ENCODE assay signal across 21 mouse cellular contexts in the genomic region with DNA sequence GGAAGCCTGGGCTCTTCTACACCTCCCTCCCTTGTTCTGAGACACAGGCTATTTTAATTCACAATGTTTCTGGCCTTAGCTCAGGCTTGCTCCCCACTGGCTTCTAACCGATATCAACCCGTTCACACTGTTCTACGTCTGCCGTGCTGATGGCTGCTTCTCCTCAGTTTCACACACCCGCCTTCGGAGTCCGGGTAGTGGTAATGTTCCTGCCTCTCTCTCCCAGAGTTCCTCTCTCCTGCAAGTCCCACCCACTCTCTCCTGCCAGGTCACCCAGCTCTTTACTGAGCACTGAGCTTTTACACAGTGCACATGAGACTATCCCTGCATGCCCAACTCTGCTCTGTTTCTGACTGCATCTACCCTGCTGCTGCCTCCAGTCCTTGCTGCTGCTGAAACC. TPM values are rescaled to one million over a fixed set of nuclear protein-coding genes. Genes with fewer than 3 reads are reported as not detected.
A peak's percentile ranks its signal among the peaks of the same experiment; 100 is the strongest.
DNase-seq lines count a peak whose midpoint lies in the region; ATAC-seq and TF ChIP-seq lines count a peak whose summit lies in the region.
"Had no signal": no experiment of that assay in that cellular context is flagged by ENCODE, and none has a peak within 500 bp of the region (broad histone marks: within the 10 kb centered on the region; RNA-seq: fewer than 3 reads in every experiment).

No protein-coding gene starts in this region.

- H3K4me3 ChIP-seq in ES-Bruce4 (ENCODE audit: low read depth, low read length) (peak overlapping the region; percentile 74), ES-E14 (ENCODE audit: insufficient read depth in 1 of 2, low read depth in 1 of 2, low read length in 2 of 2, poor library complexity in 1 of 2, severe bottlenecking in 1 of 2) (peak overlapping the region; percentile 53 to 70)
- no peak overlapping the region for H3K4me3 ChIP-seq in midbrain, embryonic 14.5 days (replicated peaks; ENCODE audit: low read depth, low read length)
- H3K4me3 ChIP-seq: embryonic facial prominence, embryonic 13.5 days; forebrain, embryonic 12.5 days; heart, adult 2 months; heart, embryonic 12.5 days; hindbrain, embryonic 10.5 days; hindbrain, embryonic 15.5 days had no signal

- H3K4me2 ChIP-seq in midbrain, embryonic 14.5 days (ENCODE audit: low read length), result no peak overlapping the region
- H3K4me2 ChIP-seq: embryonic facial prominence, embryonic 13.5 days; forebrain, embryonic 12.5 days; heart, embryonic 12.5 days; hindbrain, embryonic 15.5 days had no signal

- H3K4me1 ChIP-seq in ES-Bruce4 (ENCODE audit: control insufficient read depth, insufficient read depth, low read length), result no peaks in the 10 kb centered on the region
- peaks cover 0 to 2% of the 10 kb centered on the region in 2 experiments; a peak in 3 of 4 replicates for H3K4me1 ChIP-seq in ES-E14 (ENCODE audit: control insufficient read depth in 2 of 2, insufficient read depth in 2 of 2, low read length in 2 of 2, poor library complexity in 1 of 2)
- H3K4me1 ChIP-seq in midbrain, embryonic 14.5 days (ENCODE audit: control insufficient read depth, insufficient read depth, low read length), result no peaks in the 10 kb centered on the region
- H3K4me1 ChIP-seq: embryonic facial prominence, embryonic 13.5 days; forebrain, embryonic 12.5 days; heart, embryonic 12.5 days; hindbrain, embryonic 10.5 days; hindbrain, embryonic 15.5 days had no signal

- H3K36me3 ChIP-seq in ES-Bruce4 (ENCODE audit: control insufficient read depth, insufficient read depth, low read length, poor library complexity, severe bottlenecking) (peaks cover 28% of the 10 kb centered on the region), ES-E14 (ENCODE audit: control insufficient read depth, insufficient read depth, low read length, poor library complexity, severe bottlenecking) (peaks cover 54% of the 10 kb centered on the region)
- peaks cover 93% of the 10 kb centered on the region for H3K36me3 ChIP-seq in midbrain, embryonic 14.5 days (ENCODE audit: control insufficient read depth, insufficient read depth, low read length)

- TF ChIP-seq POLR2A in ES-Bruce4 (IDR thresholded peaks at IDR 0.05; ENCODE audit: insufficient read depth, low read length), result peak; percentile 5

- no peak for TF ChIP-seq EP300 in ES-Bruce4 (IDR thresholded peaks at IDR 0.05; ENCODE audit: insufficient read depth, low read depth, low read length)

- in situ Hi-C loops in ES-E14 (cut with MboI; ENCODE audit: low sequenced_read_pairs in 2 of 2, unreplicated experiment in 2 of 2), result no loop called here

- TF ChIP-seq CTCF in ES-Bruce4 (IDR thresholded peaks at IDR 0.05; ENCODE audit: low read depth, low read length), result no peak

- H3K27me3 ChIP-seq in ES-Bruce4 (ENCODE audit: control insufficient read depth, insufficient read depth, low read length, poor library complexity, severe bottlenecking), result no peaks in the 10 kb centered on the region
- H3K27me3 ChIP-seq in midbrain, embryonic 14.5 days (ENCODE audit: control insufficient read depth, insufficient read depth, low read length), result no peaks in the 10 kb centered on the region
- H3K27me3 ChIP-seq: embryonic facial prominence, embryonic 13.5 days; forebrain, embryonic 12.5 days; heart, embryonic 12.5 days; hindbrain, embryonic 15.5 days had no signal

- peak; percentile 19 to 36 for DNase-seq in left cerebral cortex, adult 18-20 months (ENCODE audit: low spot score in 2 of 2)
- DNase-seq in left cerebral cortex, adult 8-10 months (ENCODE audit: low spot score in 2 of 2), result no peak
- DNase-seq in ES-E14 (ENCODE audit: low read depth, low spot score), result no peak
- peak; percentile 35 for DNase-seq in telencephalon, adult 2 months (ENCODE audit: low read depth, low spot score)
- no peak for DNase-seq in layer of hippocampus, adult 8-10 months (ENCODE audit: low spot score in 2 of 2)
- no peak for DNase-seq in midbrain, embryonic 14.5 days
- DNase-seq: adrenal gland, postnatal 10 days; cerebellum, adult 11-12 months; cerebellum, adult 9-10 months; cerebellum, postnatal 36 days; gastrocnemius, postnatal 10 days; heart, adult 2 months had no signal

- no peak overlapping the region; the same call in 1 of the 2 replicates for H3K27ac ChIP-seq in ES-Bruce4 (ENCODE audit: insufficient read depth, low read length)
- peak overlapping the region; percentile 36; the same call in 1 of the 2 replicates for H3K27ac ChIP-seq in ES-E14 (ENCODE audit: insufficient read depth, low read depth, low read length, poor library complexity, severe bottlenecking)
- no peak overlapping the region for H3K27ac ChIP-seq in midbrain, embryonic 14.5 days (replicated peaks; ENCODE audit: low read depth, low read length)
- H3K27ac ChIP-seq: embryonic facial prominence, embryonic 13.5 days; forebrain, embryonic 12.5 days; heart, adult 2 months; hindbrain, embryonic 10.5 days; hindbrain, embryonic 15.5 days had no signal

- H3K9ac ChIP-seq in ES-Bruce4 (ENCODE audit: low read depth, poor library complexity, severe bottlenecking), result peak overlapping the region; percentile 52
- H3K9ac ChIP-seq in ES-E14 (ENCODE audit: insufficient read depth, low read depth, low read length, poor library complexity, severe bottlenecking), result peak overlapping the region; percentile 76
- H3K9ac ChIP-seq in midbrain, embryonic 14.5 days (replicated peaks; ENCODE audit: low read length), result no peak overlapping the region
- H3K9ac ChIP-seq: embryonic facial prominence, embryonic 13.5 days; forebrain, embryonic 12.5 days; heart, embryonic 12.5 days; hindbrain, embryonic 15.5 days had no signal

- WGBS in midbrain, embryonic 14.5 days, result 95% methylated on average over 7 of the region's 7 CpGs

- ATAC-seq in midbrain, embryonic 14.5 days (ENCODE audit: low FRiP score, low TSS enrichment), result no peak
- ATAC-seq: forebrain, embryonic 16.5 days; inflammation-experienced regulatory T-cells, adult 6 months; intestine, postnatal 0 days had no signal

- H3K9me3 ChIP-seq in ES-Bruce4 (replicated peaks; ENCODE audit: control insufficient read depth, insufficient read depth, low read length, poor library complexity, severe bottlenecking) (no peaks in the 10 kb centered on the region), ES-E14 (ENCODE audit: control insufficient read depth, insufficient read depth, low read depth, low read length) (no peaks in the 10 kb centered on the region)
- no peaks in the 10 kb centered on the region for H3K9me3 ChIP-seq in midbrain, embryonic 14.5 days (ENCODE audit: control insufficient read depth, low read length)
- H3K9me3 ChIP-seq: embryonic facial prominence, embryonic 13.5 days; forebrain, embryonic 12.5 days; heart, embryonic 12.5 days; hindbrain, embryonic 10.5 days; hindbrain, embryonic 15.5 days had no signal

TF ChIP-seq in ES-E14, 5 proteins besides CTCF, POLR2A, EP300 and RAD21:
- TF ChIP-seq CHD2 (IDR thresholded peaks at IDR 0.05; ENCODE audit: low read depth, low read length) (no peak), ZC3H11A (IDR thresholded peaks at IDR 0.05; ENCODE audit: borderline replicate concordance, low read depth, low read length) (no peak), HCFC1 (IDR thresholded peaks at IDR 0.05; ENCODE audit: borderline replicate concordance, insufficient read depth, low read length) (no peak), ZNF384 (IDR thresholded peaks at IDR 0.05; ENCODE audit: low read depth, low read length) (no peak), MAFK (IDR thresholded peaks at IDR 0.05; ENCODE audit: insufficient read depth, low read depth, low read length) (no peak)

RNA-seq across cellular contexts. Expression of gene Helq, which starts 32.4 kb away (rescaled TPM):
- 10 to 100 TPM; 16.4 to 17.1 TPM for total RNA-seq in left cerebral cortex, adult 18-20 months (2021)
- 10 to 100 TPM; 18.1 to 22.3 (median 19.9) TPM for total RNA-seq in left cerebral cortex, adult 8-10 months (2022)
- polyA plus RNA-seq in ES-Bruce4 (2011; ENCODE audit: insufficient read depth, insufficient read length, low read depth, missing spikeins), result 27.2 and 37.6 TPM in 2 replicates
- total RNA-seq in ES-E14 (2012; rRNA removed), result 30.1 and 39.4 TPM in 2 replicates
- 10 to 100 TPM; 13.2 to 22.4 (median 19.5) TPM for total RNA-seq in layer of hippocampus, adult 8-10 months (2022)
- 23.9 and 25.4 TPM in 2 replicates for polyA plus RNA-seq in midbrain, embryonic 14.5 days (2014; fragmentation: Nextera tagmentation; extraction: Ambion mirVana)

RNA-seq across cellular contexts. Expression of gene Mrps18c, which starts 32.4 kb away (rescaled TPM):
- 10 to 100 TPM; 59.9 to 63.8 TPM for total RNA-seq in left cerebral cortex, adult 18-20 months (2021)
- 10 to 100 TPM; 58.1 to 72.4 (median 64.7) TPM for total RNA-seq in left cerebral cortex, adult 8-10 months (2022)
- polyA plus RNA-seq in ES-Bruce4 (2011; ENCODE audit: insufficient read depth, insufficient read length, low read depth, missing spikeins), result 79.1 and 93.6 TPM in 2 replicates
- 53.8 and 72.8 TPM in 2 replicates for total RNA-seq in ES-E14 (2012; rRNA removed)
- 10 to 100 TPM; 58.2 to 74.5 (median 66.7) TPM for total RNA-seq in layer of hippocampus, adult 8-10 months (2022)
- polyA plus RNA-seq in midbrain, embryonic 14.5 days (2014; fragmentation: Nextera tagmentation; extraction: Ambion mirVana), result 160 and 171 TPM in 2 replicates

RNA-seq across cellular contexts. Expression of gene Hpse, which starts 46.5 kb away (rescaled TPM):
- total RNA-seq in left cerebral cortex, adult 18-20 months (2021), result 1 to 10 TPM; 1.2 to 1.9 TPM
- 1 to 10 TPM in 3 of 4 experiments, under 1 TPM in 1; 0.93 to 1.7 (median 1.4) TPM for total RNA-seq in left cerebral cortex, adult 8-10 months (2022)
- polyA plus RNA-seq in ES-Bruce4 (2011; ENCODE audit: insufficient read depth, insufficient read length, low read depth, missing spikeins), result 0.29 TPM in 1 of 2 replicates, not detected in the other
- 0.32 and 1.2 TPM in 2 replicates for total RNA-seq in ES-E14 (2012; rRNA removed)
- 1 to 10 TPM in 1 of 4 experiments, under 1 TPM in 3; 0.33 to 1.3 (median 0.88) TPM for total RNA-seq in layer of hippocampus, adult 8-10 months (2022)
- 0.55 TPM in 1 of 2 replicates, not detected in the other for polyA plus RNA-seq in midbrain, embryonic 14.5 days (2014; fragmentation: Nextera tagmentation; extraction: Ambion mirVana)

RNA-seq across cellular contexts. Expression of gene Abraxas1, which starts 54.7 kb away (rescaled TPM):
- total RNA-seq in left cerebral cortex, adult 18-20 months (2021), result 10 to 100 TPM in 1 of 2 experiments, 1 to 10 TPM in 1; 8.7 to 11.8 TPM
- total RNA-seq in left cerebral cortex, adult 8-10 months (2022), result 10 to 100 TPM in 3 of 4 experiments, 1 to 10 TPM in 1; 6.5 to 14.4 (median 11.5) TPM
- polyA plus RNA-seq in ES-Bruce4 (2011; ENCODE audit: insufficient read depth, insufficient read length, low read depth, missing spikeins), result 32.9 and 37.4 TPM in 2 replicates
- 19.5 and 20.7 TPM in 2 replicates for total RNA-seq in ES-E14 (2012; rRNA removed)
- 10 to 100 TPM in 1 of 4 experiments, 1 to 10 TPM in 3; 7.0 to 11.1 (median 8.9) TPM for total RNA-seq in layer of hippocampus, adult 8-10 months (2022)
- polyA plus RNA-seq in midbrain, embryonic 14.5 days (2014; fragmentation: Nextera tagmentation; extraction: Ambion mirVana), result 11.1 and 16.0 TPM in 2 replicates

Comparison
In these comparisons a context has a peak if more than half of its experiments do, and no peak if none do; other contexts are left out.
1. DNase-seq: peak in left cerebral cortex, adult 18-20 months (2 of 2) and telencephalon, adult 2 months (single experiment); none in left cerebral cortex, adult 8-10 months (0 of 2), ES-E14 (single experiment), layer of hippocampus, adult 8-10 months (0 of 2) and midbrain, embryonic 14.5 days (single experiment).